Mouse (Mus musculus): Measurements from ENCODE around the gene Col6a2.

Col6a2 gene

GRCm38 (mm10) chr10:76548218-76548617 lies 75.2 kb downstream of the Col6a2 start:
- no peak for DNase-seq (ENCODE audit: low spot score in 2 of 2)

- no peak for DNase-seq (ENCODE audit: low spot score in 2 of 2)
Observed at GRCm38 (mm10) chr10:76546566-76546965, 76.9 kb downstream of the Col6a2 start.

Measured in cerebellum, postnatal 4 days (tissue).